Mouse (Mus musculus): ENCODE measurements at regions not wholly inside any gene's neighbourhood (a gene's known extent, or its start where the extent isn't known, plus 50 kb on each side); places are given as distances from the start of the nearest gene placed in this dataset.
A peak's percentile ranks its signal among the peaks of the same experiment; 100 is the strongest.

DNA sequence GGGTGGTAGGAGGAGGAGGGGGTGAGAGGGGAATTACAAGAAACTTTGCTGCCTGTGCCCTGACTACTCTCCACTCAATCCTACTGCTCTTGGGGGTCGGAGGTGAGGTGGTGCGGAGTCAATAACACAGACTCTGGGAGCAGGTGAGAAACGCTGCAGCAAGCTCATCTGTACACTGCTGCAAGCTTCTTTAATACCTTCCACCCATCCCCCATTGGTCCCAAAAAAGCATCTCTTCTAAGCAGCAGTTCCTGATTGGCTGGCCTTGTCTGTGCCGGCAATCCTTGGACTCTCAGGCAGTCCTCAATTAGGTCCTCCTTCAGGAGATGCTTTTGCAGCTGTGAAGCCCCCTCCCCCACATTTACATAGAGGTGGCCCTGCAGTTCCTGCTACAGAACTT lies 79.7 kb upstream of the Bach2 start:
- H3K79me2 ChIP-seq (ENCODE audit: control insufficient read depth, insufficient read depth, low read length, poor library complexity) = no peaks in the 10 kb centered on the region
- no peaks in the 10 kb centered on the region for H3K27me3 ChIP-seq (ENCODE audit: control insufficient read depth in 1 of 2, insufficient read depth in 2 of 2, low read length in 2 of 2)
- H3K9ac ChIP-seq (ENCODE audit: control insufficient read depth, low read depth, low read length, poor library complexity, severe bottlenecking) = no peak overlapping the region
- no peak for DNase-seq (ENCODE audit: low read depth, low spot score)
- H3K4me3 ChIP-seq (ENCODE audit: control insufficient read depth in 1 of 2, insufficient read depth in 1 of 2, low read depth in 2 of 2, low read length in 2 of 2) = no peak overlapping the region
- no peak overlapping the region for H3K27ac ChIP-seq (ENCODE audit: control insufficient read depth, low read depth, low read length)
- peaks cover 5 to 22% of the 10 kb centered on the region in 2 experiments for H3K4me1 ChIP-seq (ENCODE audit: control insufficient read depth in 1 of 2, insufficient read depth in 2 of 2, low read length in 2 of 2)
- peaks cover 0 to 10% of the 10 kb centered on the region in 2 experiments; a peak in 2 of 4 replicates for H3K36me3 ChIP-seq (ENCODE audit: control insufficient read depth in 1 of 2, insufficient read depth in 2 of 2, low read length in 2 of 2)
- no peaks in the 10 kb centered on the region for H3K9me3 ChIP-seq (replicated peaks; ENCODE audit: insufficient read depth, low read length)
- no peak for TF ChIP-seq MEF2A (IDR thresholded peaks at IDR 0.05; ENCODE audit: extremely low read depth, insufficient replicate concordance, low read depth, low read length, poor library complexity, severe bottlenecking)
- no peak for TF ChIP-seq TCF12 (IDR thresholded peaks at IDR 0.05; ENCODE audit: low read depth, low read length)
- no peak for TF ChIP-seq USF2 (IDR thresholded peaks at IDR 0.05; ENCODE audit: borderline replicate concordance in 1 of 2, insufficient read depth in 1 of 2, low read depth in 1 of 2, low read length in 2 of 2)
- TF ChIP-seq TAL1 (IDR thresholded peaks at IDR 0.05; ENCODE audit: low read length) = no peak
- no peak for TF ChIP-seq ZKSCAN1 (IDR thresholded peaks at IDR 0.05; ENCODE audit: low read depth, low read length)
- TF ChIP-seq CTCF (IDR thresholded peaks at IDR 0.05 in 2 of 3, conservative IDR thresholded peaks at IDR 0.05 in 1 of 3; ENCODE audit: control insufficient read depth in 1 of 3, insufficient read depth in 1 of 3, low read depth in 2 of 3, low read length in 3 of 3, poor library complexity in 1 of 3, severe bottlenecking in 1 of 3) = no peak
- no peak for TF ChIP-seq MAZ (IDR thresholded peaks at IDR 0.05; ENCODE audit: low read depth, low read length)
- TF ChIP-seq POLR2AphosphoS2 (IDR thresholded peaks at IDR 0.05; ENCODE audit: low read length) = no peak
- no peak for TF ChIP-seq HCFC1 (IDR thresholded peaks at IDR 0.05; ENCODE audit: low read depth, low read length)
- no peak for TF ChIP-seq GABPA (IDR thresholded peaks at IDR 0.05; ENCODE audit: low read depth, low read length)
- TF ChIP-seq RAD21 (IDR thresholded peaks at IDR 0.05; ENCODE audit: low read depth, low read length) = no peak
- no peak for TF ChIP-seq NELFE (IDR thresholded peaks at IDR 0.05; ENCODE audit: low read depth, low read length)
- TF ChIP-seq ELF1 (IDR thresholded peaks at IDR 0.05; ENCODE audit: low read depth, low read length) = no peak
- TF ChIP-seq KAT2A (conservative IDR thresholded peaks at IDR 0.05; ENCODE audit: low read depth, low read length) = no peak
- TF ChIP-seq MYB (IDR thresholded peaks at IDR 0.05; ENCODE audit: low read depth, low read length) = no peak
- TF ChIP-seq ZC3H11A (IDR thresholded peaks at IDR 0.05; ENCODE audit: low read depth, low read length) = no peak

DNA sequence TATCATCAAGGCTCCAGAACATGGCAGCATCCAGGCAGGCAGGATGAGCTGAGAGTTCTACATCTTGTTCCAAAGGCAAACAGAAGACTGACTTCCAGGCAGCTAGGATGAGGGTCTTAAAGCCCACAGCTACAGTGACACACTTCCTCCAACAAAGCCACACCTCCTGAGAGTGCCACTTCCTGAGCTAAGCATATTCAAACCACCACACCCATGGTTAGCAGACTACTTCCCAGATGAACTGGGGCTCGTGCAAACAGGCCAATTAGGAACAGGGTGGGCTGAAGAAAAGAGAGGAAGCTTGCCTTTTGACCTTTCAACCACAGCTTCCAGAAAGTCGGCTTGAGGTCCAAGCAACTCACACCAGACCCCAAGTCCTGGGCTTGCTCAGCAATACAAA lies 77.8 kb upstream of the Bach2 start:
- Histone ChIP-seq H3K27me3 (ENCODE audit: control insufficient read depth in 1 of 2, insufficient read depth in 2 of 2, low read length in 2 of 2) (no peaks in the 10 kb centered on the region), H3K4me3 (ENCODE audit: control insufficient read depth in 1 of 2, insufficient read depth in 1 of 2, low read depth in 2 of 2, low read length in 2 of 2) (no peak overlapping the region), H3K36me3 (ENCODE audit: control insufficient read depth in 1 of 2, insufficient read depth in 2 of 2, low read length in 2 of 2) (peaks cover 0 to 10% of the 10 kb centered on the region in 2 experiments; a peak in 2 of 4 replicates), H3K4me1 (ENCODE audit: control insufficient read depth in 1 of 2, insufficient read depth in 2 of 2, low read length in 2 of 2) (peaks cover 5 to 22% of the 10 kb centered on the region in 2 experiments), H3K9ac (ENCODE audit: control insufficient read depth, low read depth, low read length, poor library complexity, severe bottlenecking) (no peak overlapping the region), H3K79me2 (ENCODE audit: control insufficient read depth, insufficient read depth, low read length, poor library complexity) (no peaks in the 10 kb centered on the region), H3K9me3 (replicated peaks; ENCODE audit: insufficient read depth, low read length) (no peaks in the 10 kb centered on the region), H3K27ac (ENCODE audit: control insufficient read depth, low read depth, low read length) (no peak overlapping the region)
- DNase-seq (ENCODE audit: low read depth, low spot score) = peak; percentile 58
- 0 out of 4 replicates have a peak, but pooled peaks of 1 of the 2 experiments have one; percentile 19 for TF ChIP-seq POLR2A (IDR thresholded peaks at IDR 0.05; ENCODE audit: control insufficient read depth in 1 of 2, insufficient read depth in 1 of 2, low read depth in 1 of 2, low read length in 2 of 2, poor library complexity in 1 of 2)
- no peak for TF ChIP-seq SIN3A (IDR thresholded peaks at IDR 0.05; ENCODE audit: low read length)

Measured in MEL (cell line).